Mouse (Mus musculus) bone marrow macrophage, adult 2 months (primary cell): ENCODE measurements around the gene Mrpl42.

ENCODE experiments used
- CTCF ChIP-seq: IDR thresholded peaks from 2 replicates; pipeline ENCODE4 v1.5.1; 2012; ENCODE audit warnings: low read depth, mild to moderate bottlenecking, low read length, moderate library complexity
- POLR2A ChIP-seq: IDR thresholded peaks from 2 replicates; pipeline ENCODE4 v1.6.1; 2012; ENCODE audit warnings: mild to moderate bottlenecking, low read depth, low read length, borderline replicate concordance

GRCm38 (mm10) chr10:95517656-95518055 is 15.9 kb upstream of the Mrpl42 start:
- TF ChIP-seq CTCF (no peak), POLR2A (no peak)
